Mouse (Mus musculus) testis, adult 2 months (tissue): ENCODE measurements around the gene Prrt1.

Experiments used
- CTCF ChIP-seq: fragments of 200-500 bp; IDR thresholded peaks from 2 replicates; pipeline ENCODE4 v1.5.1; 2012; ENCODE audit warnings: low read depth, mild to moderate bottlenecking, inconsistent platforms, low read length, moderate library complexity; ENCODE audit not compliant: control insufficient read depth, insufficient read depth, insufficient replicate concordance
- POLR2A ChIP-seq: fragments of 200-500 bp; IDR thresholded peaks from 2 replicates; pipeline ENCODE4 v1.6.1; 2012; ENCODE audit warnings: low read depth, mild to moderate bottlenecking, inconsistent platforms, low read length, moderate library complexity; ENCODE audit not compliant: control insufficient read depth

DNA sequence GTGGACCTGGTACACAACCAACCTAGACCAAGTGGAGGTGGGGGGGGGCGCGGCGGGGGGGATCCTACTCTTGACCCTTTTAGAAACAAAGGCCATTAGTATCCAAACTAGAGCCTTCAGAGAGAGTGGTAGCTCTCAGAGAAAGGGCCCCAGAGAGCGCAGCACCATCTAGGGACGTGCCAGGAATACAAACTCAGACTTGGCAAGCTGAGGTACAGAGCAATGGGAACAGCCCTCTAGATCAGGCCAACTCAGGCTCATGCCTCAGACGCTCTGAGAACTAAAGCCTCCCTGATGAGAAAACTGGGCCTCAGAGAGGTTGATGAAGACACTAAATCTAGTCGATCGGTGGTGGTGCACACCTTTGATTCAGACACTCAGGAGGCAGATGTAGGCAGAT is 44.2 kb upstream of the Prrt1 start:
- no peak for TF ChIP-seq POLR2A
- no peak for TF ChIP-seq CTCF
